Mouse (Mus musculus): ENCODE measurements at regions not wholly inside any gene's neighbourhood (a gene's known extent, or its start where the extent isn't known, plus 50 kb on each side); places are given as distances from the start of the nearest gene placed in this dataset.
"Not testable (repeated sequence)": the region's sequence is repeated elsewhere in the genome, so short reads cannot be mapped to it uniquely, and the experiment has no call there.

DNA sequence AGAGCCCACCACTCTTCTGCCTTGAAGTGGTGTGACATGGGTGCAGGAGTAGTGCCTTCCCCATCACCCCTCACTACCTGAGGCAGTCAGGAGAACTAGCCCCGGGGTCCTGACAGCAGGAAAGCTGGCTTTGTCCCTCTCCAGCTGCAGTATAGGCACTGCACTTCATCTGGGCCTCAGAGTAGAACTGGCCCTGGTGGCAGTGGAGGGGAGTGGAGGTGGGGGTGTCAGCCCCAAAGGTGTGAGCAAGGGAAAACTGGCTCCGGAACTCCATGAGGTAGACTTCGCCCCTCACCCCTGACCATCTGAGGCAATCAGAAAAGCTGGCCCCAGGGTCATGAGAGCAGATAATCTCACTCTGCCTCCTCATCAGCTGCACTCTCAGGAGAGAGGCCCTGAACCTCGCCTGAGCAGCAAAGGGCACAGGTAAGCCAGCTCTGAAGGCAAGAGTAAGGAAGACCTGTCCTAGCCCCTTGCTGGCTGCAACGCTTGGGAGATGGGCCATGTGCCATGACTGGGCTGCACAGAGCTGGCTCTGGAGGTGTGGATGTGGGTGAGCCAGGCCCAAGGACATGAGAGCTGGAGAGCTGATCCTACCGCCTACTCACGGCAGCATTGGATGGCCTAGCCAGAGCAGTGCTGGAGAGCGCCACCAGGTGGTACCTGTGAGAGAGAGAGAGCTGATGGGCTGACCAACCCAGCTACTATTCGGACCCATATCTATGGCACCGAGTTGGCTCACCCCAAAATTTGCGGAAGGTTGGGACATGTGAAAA, 377.0 kb upstream of the B3galt2 start:
- DNase-seq (ENCODE audit: low spot score) = peak; percentile 54

- DNase-seq (ENCODE audit: low spot score) = no peak
These were observed 375.2 kb upstream of the B3galt2 start for GRCm38 (mm10) chr1:143265216-143265615.

DNA sequence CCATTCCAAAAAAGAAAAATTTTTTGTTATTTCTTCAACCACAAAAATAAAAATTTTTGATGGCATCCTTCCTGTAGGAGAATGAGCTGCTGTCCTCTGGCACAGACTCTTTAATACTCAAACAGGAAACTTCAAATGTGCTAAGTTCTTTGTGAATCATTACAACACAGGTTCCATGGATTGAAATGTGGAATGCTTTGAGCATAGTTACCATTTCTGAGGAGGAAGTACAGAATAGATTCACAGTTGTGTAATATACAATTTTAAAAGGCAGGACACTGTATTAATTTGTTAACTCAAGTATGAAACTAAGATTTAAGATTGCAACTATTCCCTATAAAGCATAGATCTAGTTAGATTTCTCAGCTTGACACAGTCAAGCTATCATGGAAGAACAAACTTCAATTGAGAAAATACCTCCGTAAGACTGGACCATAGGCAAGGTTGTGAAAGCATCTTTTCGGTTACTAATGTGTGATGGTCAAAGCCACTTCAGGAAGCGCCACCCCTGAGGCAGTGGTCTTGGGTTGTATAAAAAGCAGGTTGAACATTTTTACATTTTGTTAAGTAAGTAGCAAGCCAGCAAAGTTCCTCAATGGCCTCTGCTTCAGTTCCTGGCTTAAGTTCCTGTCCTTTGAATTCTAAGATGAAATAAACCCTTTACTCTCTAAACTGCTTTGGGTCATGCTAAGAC, 354.0 kb upstream of the B3galt2 start:
- no peak for DNase-seq (ENCODE audit: low spot score)

GRCm38 (mm10) chr1:143287448-143287847, 353.0 kb upstream of the B3galt2 start:
- no peak for DNase-seq (ENCODE audit: low spot score)

DNA sequence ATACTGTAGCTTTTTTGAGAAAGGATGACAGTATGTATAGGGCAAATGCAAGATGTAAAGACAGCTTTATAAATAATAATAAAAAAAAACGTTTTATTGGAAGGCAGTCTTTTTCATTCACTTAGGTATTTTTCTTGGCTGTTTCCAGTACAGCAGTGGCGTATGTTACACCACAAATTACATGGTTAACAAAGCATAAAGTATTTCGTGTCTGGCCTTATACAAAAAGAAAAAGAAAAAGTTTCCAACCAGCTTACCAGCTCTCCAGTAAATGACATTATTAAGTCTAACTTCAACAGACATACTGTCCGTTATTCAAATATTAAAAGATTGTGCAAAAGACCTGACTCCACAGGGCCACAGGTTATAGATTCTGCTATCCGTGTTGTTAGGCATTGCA, 343.9 kb upstream of the B3galt2 start:
- DNase-seq (ENCODE audit: low spot score) = no peak

DNA sequence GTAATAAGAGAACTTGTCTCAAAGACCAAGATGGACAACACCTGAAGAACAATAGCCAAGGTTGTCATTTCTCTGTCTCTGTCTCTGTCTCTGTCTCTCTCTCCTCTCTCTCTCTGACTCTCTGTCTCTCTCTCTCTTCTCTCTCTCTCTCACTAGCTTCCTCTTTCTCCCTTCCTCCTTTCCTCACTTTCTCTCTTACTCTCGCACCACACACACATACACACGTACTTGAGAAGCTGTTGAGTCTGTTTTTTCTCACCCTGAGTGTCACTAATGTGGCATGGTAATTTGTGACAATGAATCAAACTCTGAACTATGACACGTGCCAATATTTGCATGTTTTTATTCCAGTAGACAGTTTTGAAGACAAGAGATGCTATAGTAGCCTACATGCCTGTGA, 333.1 kb upstream of the B3galt2 start:
- no peak for DNase-seq (ENCODE audit: low spot score)

DNA sequence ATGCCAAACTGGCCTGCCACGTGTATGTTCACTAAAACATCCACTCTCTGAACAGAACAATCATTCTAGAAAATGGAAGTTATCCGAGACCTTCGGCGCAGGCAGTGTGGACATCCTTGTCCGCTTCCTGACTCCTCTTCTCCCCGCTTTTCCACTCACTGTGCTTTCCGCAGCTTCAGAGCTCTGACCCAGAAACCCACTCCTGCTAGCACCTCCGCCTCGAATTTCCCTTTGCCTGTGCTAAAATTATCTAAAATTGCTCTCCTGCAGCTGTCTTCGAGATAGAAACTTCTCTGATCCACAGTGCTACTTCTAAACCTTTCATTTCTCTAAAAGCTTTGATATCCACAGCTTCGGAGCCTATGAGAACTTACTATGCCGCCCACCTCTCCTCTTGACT, 322.1 kb upstream of the B3galt2 start:
- DNase-seq (ENCODE audit: low spot score) = no peak

- no peak for DNase-seq (ENCODE audit: low spot score)
These were observed 320.9 kb upstream of the B3galt2 start for GRCm38 (mm10) chr1:143319568-143319967.

GRCm38 (mm10) chr1:143351388-143351787, 289.1 kb upstream of the B3galt2 start:
- no peak for DNase-seq (ENCODE audit: low spot score)

DNA sequence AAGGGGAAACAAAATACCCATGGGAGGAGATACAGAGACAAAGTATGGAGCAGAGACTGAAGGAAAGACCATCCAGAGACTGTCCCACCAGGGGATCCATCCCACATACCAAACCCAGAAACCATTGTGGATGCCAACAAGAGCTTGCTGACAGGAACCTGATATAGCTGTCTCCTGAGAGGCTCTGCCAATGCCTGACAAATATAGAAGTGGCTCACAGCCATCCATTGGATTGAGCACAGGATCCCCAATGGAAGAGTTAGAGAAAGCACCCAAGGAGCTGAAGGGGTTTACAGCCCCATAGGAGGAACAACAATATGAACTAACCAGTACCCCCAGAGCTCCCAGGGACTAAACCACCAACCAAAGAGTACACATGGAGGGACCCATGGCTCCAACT, 280.2 kb upstream of the B3galt2 start:
- DNase-seq (ENCODE audit: low spot score) = not testable (repeated sequence)

- no peak for DNase-seq (ENCODE audit: low spot score)
These were observed 248.6 kb upstream of the B3galt2 start for GRCm38 (mm10) chr1:143391851-143392250.

Data from testis, postnatal 10 days (tissue).